Mouse (Mus musculus): ENCODE results near the gene Lrrc7. TPM values are rescaled to one million over a fixed set of nuclear protein-coding genes. Genes with fewer than 3 reads are reported as not detected.

Gene Lrrc7
- total and polyA plus RNA-seq, 3 experiments, result 0.07 TPM; not detected in 2

DNA sequence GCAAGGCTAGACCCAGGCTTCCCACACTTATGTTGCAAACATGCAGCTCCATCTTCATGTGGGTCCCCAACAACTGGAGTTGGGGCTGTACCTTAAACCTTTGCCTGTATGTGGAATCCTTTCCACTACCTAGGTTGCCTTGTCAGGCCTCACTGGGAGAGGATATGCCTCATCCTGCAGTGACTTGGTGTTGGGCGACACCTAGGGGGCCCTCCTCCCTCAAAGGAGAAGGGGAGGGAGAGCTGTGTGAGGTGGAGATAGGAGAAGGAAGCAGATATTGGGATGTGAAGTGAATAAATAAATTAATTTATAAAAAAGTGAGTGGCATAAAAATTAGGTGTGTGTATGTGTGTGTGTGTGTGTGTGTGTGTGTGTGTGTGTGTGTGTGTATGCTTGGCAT is 68.3 kb downstream of the Lrrc7 start:
- Histone ChIP-seq H3K9ac (ENCODE audit: insufficient read depth, low read depth) (no peak overlapping the region), H3K27ac (ENCODE audit: insufficient read depth, low read depth) (no peak overlapping the region), H3K4me2 (ENCODE audit: insufficient read depth, low read depth, poor library complexity, severe bottlenecking) (no peak overlapping the region), H3K36me3 (replicated peaks in 1 of 2; ENCODE audit: control insufficient read depth in 1 of 2, insufficient read depth in 1 of 2, low read length in 1 of 2) (no peaks in the 10 kb centered on the region), H3K4me3 (replicated peaks in 1 of 3; ENCODE audit: low read depth in 2 of 3, low read length in 2 of 3, poor library complexity in 1 of 3) (no peak overlapping the region), H3K79me2 (replicated peaks; ENCODE audit: control insufficient read depth, extremely low read depth, insufficient read depth, poor library complexity, severe bottlenecking) (no peaks in the 10 kb centered on the region), H3K27me3 (replicated peaks) (no peaks in the 10 kb centered on the region), H3K9me3 (replicated peaks; ENCODE audit: low read length) (no peaks in the 10 kb centered on the region), H3K4me1 (ENCODE audit: control insufficient read depth in 1 of 2, insufficient read depth in 2 of 2) (no peaks in the 10 kb centered on the region)
- dilution Hi-C loops (cut with MboI; ENCODE audit: extremely low pct_ligation_motif_present, extremely low pct_unique_long_range_greater_than_20kb, low sequenced_read_pairs) (no loop called here), in situ Hi-C loops (cut with MboI; ENCODE audit: low pct_ligation_motif_present, low pct_unique_long_range_greater_than_20kb, low sequenced_read_pairs) (no loop called here)
- DNase-seq (ENCODE audit: extremely low read depth), result no peak
- TF ChIP-seq SMC3 (IDR thresholded peaks at IDR 0.05; ENCODE audit: low read depth, low read length), result peak; percentile 32
- no peak for TF ChIP-seq NELFE (IDR thresholded peaks at IDR 0.05; ENCODE audit: low read depth, low read length)
- TF ChIP-seq CTCF (conservative IDR thresholded peaks at IDR 0.05 in 1 of 2, IDR thresholded peaks at IDR 0.05 in 1 of 2; ENCODE audit: low read depth in 2 of 2, low read length in 2 of 2), result peak in 1 of 2 experiments; percentile 56; a peak in 2 of 4 replicates
- no peak for TF ChIP-seq KAT2A (IDR thresholded peaks at IDR 0.05; ENCODE audit: insufficient replicate concordance, low read length)
- TF ChIP-seq EP300 (IDR thresholded peaks at IDR 0.05; ENCODE audit: low read length), result no peak
- no peak for TF ChIP-seq USF1 (IDR thresholded peaks at IDR 0.05; ENCODE audit: low read depth, low read length)
- TF ChIP-seq TCF12 (IDR thresholded peaks at IDR 0.05; ENCODE audit: low read depth, low read length), result no peak
- no peak for TF ChIP-seq TBP (conservative IDR thresholded peaks at IDR 0.05; ENCODE audit: low read depth, low read length)
- peak; percentile 54 for TF ChIP-seq RAD21 (IDR thresholded peaks at IDR 0.05; ENCODE audit: low read depth, low read length)

DNA sequence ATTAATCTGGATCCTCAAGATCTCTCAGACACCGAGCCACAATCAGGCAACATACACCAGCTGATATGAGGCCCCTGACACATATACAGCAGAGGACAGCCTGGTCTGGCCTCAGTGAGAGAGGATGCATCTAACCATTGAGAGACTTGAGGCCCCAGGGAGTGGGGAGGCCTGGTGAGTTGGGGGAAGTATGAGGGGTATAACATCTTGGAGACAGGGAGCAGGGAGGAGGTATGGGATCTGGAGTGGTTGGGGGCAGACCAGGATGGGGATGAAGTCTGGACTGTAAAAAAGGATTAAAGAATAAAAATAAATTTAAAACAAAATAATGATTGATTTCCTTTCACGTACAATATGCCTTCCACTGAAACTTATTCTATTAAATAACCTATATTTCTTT is 82.3 kb downstream of the Lrrc7 start:
- no peak for DNase-seq (ENCODE audit: extremely low read depth)
- Histone ChIP-seq H3K9me3 (replicated peaks; ENCODE audit: low read length) (no peaks in the 10 kb centered on the region), H3K36me3 (replicated peaks in 1 of 2; ENCODE audit: control insufficient read depth in 1 of 2, insufficient read depth in 1 of 2, low read length in 1 of 2) (no peaks in the 10 kb centered on the region), H3K27me3 (replicated peaks) (no peaks in the 10 kb centered on the region), H3K4me3 (replicated peaks in 1 of 3; ENCODE audit: low read depth in 2 of 3, low read length in 2 of 3, poor library complexity in 1 of 3) (no peak overlapping the region), H3K27ac (ENCODE audit: insufficient read depth, low read depth) (no peak overlapping the region), H3K9ac (ENCODE audit: insufficient read depth, low read depth) (no peak overlapping the region), H3K4me2 (ENCODE audit: insufficient read depth, low read depth, poor library complexity, severe bottlenecking) (no peak overlapping the region), H3K4me1 (ENCODE audit: control insufficient read depth in 1 of 2, insufficient read depth in 2 of 2) (no peaks in the 10 kb centered on the region), H3K79me2 (replicated peaks; ENCODE audit: control insufficient read depth, extremely low read depth, insufficient read depth, poor library complexity, severe bottlenecking) (no peaks in the 10 kb centered on the region)
- TF ChIP-seq IRF4 (IDR thresholded peaks at IDR 0.05; ENCODE audit: low read depth, low read length) (no peak), ZNF384 (IDR thresholded peaks at IDR 0.05; ENCODE audit: low read depth, low read length) (no peak), MAZ (IDR thresholded peaks at IDR 0.05; ENCODE audit: low read depth, low read length) (no peak), GABPA (IDR thresholded peaks at IDR 0.05; ENCODE audit: insufficient replicate concordance, low read depth, low read length) (no peak), ELF1 (IDR thresholded peaks at IDR 0.05; ENCODE audit: low read depth, low read length) (no peak), CHD2 (IDR thresholded peaks at IDR 0.05; ENCODE audit: low read length) (no peak), KAT2A (IDR thresholded peaks at IDR 0.05; ENCODE audit: insufficient replicate concordance, low read length) (no peak), RCOR1 (conservative IDR thresholded peaks at IDR 0.05; ENCODE audit: low read depth, low read length) (no peak)
- in situ Hi-C loops (cut with MboI; ENCODE audit: low pct_ligation_motif_present, low pct_unique_long_range_greater_than_20kb, low sequenced_read_pairs), result no loop called here
- dilution Hi-C loops (cut with MboI; ENCODE audit: extremely low pct_ligation_motif_present, extremely low pct_unique_long_range_greater_than_20kb, low sequenced_read_pairs), result no loop called here

Measured in CH12.LX (cell line).